Mouse (Mus musculus): ENCODE measurements around the gene Gins1. TPM values are rescaled to one million over a fixed set of nuclear protein-coding genes. Genes with fewer than 3 reads are reported as not detected.

Gene Gins1
- polyA plus RNA-seq, 1 experiment from 2014 or later = 80.7 TPM

DNA sequence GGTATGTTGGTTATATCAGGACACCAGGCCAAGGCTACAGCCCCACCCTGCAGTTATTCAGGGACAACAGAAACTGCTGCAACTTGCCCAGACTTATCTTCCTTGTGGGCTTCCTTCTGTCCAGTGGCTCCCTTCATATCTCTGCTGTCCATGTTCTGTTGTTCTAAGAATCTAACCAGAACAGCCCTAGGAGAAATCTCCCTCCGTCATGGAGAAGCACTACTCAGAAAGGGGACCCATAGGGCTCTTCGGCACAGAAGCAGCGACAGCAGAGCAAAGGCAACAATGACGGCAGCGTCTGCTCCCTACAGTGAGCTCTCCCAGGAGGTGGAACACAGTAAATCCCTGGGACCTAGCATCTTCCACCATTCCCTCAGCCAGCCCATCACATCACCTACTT, 71.7 kb downstream of the Gins1 start:
- 91% methylated on average over 5 of the region's 5 CpGs for WGBS
- DNase-seq (ENCODE audit: low spot score) (no peak), ATAC-seq (replicated peaks; ENCODE audit: low FRiP score) (no peak)
- Histone ChIP-seq H3K9ac (ENCODE audit: low read length) (no peak overlapping the region), H3K36me3 (ENCODE audit: control insufficient read depth, insufficient read depth, low read length) (no peaks in the 10 kb centered on the region; the same call in 1 of the 2 replicates), H3K27ac (ENCODE audit: low read depth, low read length) (no peak overlapping the region), H3K4me2 (ENCODE audit: low read depth, low read length, severe bottlenecking) (no peak overlapping the region), H3K9me3 (ENCODE audit: control insufficient read depth, low read length) (no peaks in the 10 kb centered on the region), H3K4me3 (ENCODE audit: low read depth, low read length) (no peak overlapping the region), H3K27me3 (ENCODE audit: control insufficient read depth, insufficient read depth, low read length) (no peaks in the 10 kb centered on the region), H3K4me1 (replicated peaks; ENCODE audit: control insufficient read depth, insufficient read depth, low read length) (no peaks in the 10 kb centered on the region)

DNA sequence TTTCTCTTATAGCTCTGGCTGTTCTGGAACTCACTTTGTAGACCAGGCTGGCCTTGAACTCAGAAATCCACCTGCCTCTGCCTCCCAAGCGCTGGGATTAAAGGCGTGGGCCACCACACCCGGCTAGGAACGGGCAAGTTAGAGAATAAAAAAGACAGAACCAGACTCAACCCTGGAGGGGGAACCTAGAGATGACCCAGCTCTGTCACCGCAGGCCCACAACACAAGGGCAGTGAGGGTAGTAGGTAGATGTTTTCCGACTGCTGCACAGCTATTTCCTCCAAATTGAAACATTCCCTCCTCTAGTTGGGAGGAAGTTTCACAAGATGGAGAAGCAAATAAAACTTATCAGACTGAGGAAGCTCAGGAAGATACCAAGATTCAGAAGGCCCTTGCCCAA, 72.5 kb downstream of the Gins1 start:
- DNase-seq (ENCODE audit: low spot score) (no peak), ATAC-seq (replicated peaks; ENCODE audit: low FRiP score) (no peak)
- no peaks in the 10 kb centered on the region for H3K27me3 ChIP-seq (ENCODE audit: control insufficient read depth, insufficient read depth, low read length)
- H3K27ac ChIP-seq (ENCODE audit: low read depth, low read length) = no peak overlapping the region
- no peaks in the 10 kb centered on the region for H3K4me1 ChIP-seq (replicated peaks; ENCODE audit: control insufficient read depth, insufficient read depth, low read length)
- WGBS = 92% methylated on average over 6 of the region's 6 CpGs
- no peak overlapping the region for H3K4me3 ChIP-seq (ENCODE audit: low read depth, low read length)
- H3K9ac ChIP-seq (ENCODE audit: low read length) = no peak overlapping the region
- no peaks in the 10 kb centered on the region; the same call in 1 of the 2 replicates for H3K36me3 ChIP-seq (ENCODE audit: control insufficient read depth, insufficient read depth, low read length)
- H3K9me3 ChIP-seq (ENCODE audit: control insufficient read depth, low read length) = no peaks in the 10 kb centered on the region
- no peak overlapping the region for H3K4me2 ChIP-seq (ENCODE audit: low read depth, low read length, severe bottlenecking)

DNA sequence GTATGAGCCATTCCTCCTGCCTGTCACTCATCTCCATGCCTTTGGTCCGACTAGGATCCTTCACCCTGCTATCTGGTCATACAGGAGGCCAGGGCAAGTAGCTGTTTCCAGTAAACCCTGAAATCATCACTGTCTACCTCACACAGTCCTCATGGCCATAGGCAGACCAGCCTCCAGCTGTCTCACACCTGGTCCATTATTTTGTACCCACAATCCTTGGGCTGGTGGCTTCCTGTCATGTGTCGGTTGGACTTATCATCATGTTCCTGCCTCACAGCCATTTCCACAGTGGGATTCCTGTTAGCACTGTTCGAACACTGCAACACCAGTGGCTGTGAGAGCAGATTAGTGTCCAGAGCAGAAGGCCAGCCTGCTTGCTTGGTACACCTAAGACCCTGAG, 73.6 kb downstream of the Gins1 start:
- Histone ChIP-seq H3K36me3 (ENCODE audit: control insufficient read depth, insufficient read depth, low read length) (no peaks in the 10 kb centered on the region; the same call in 1 of the 2 replicates), H3K27ac (ENCODE audit: low read depth, low read length) (no peak overlapping the region), H3K4me3 (ENCODE audit: low read depth, low read length) (no peak overlapping the region), H3K4me1 (replicated peaks; ENCODE audit: control insufficient read depth, insufficient read depth, low read length) (no peaks in the 10 kb centered on the region), H3K9me3 (ENCODE audit: control insufficient read depth, low read length) (no peaks in the 10 kb centered on the region), H3K9ac (ENCODE audit: low read length) (no peak overlapping the region), H3K27me3 (ENCODE audit: control insufficient read depth, insufficient read depth, low read length) (no peaks in the 10 kb centered on the region), H3K4me2 (ENCODE audit: low read depth, low read length, severe bottlenecking) (no peak overlapping the region)
- ATAC-seq (replicated peaks; ENCODE audit: low FRiP score) (no peak), DNase-seq (ENCODE audit: low spot score) (no peak)
- WGBS = 93% methylated on average over 3 of the region's 3 CpGs

DNA sequence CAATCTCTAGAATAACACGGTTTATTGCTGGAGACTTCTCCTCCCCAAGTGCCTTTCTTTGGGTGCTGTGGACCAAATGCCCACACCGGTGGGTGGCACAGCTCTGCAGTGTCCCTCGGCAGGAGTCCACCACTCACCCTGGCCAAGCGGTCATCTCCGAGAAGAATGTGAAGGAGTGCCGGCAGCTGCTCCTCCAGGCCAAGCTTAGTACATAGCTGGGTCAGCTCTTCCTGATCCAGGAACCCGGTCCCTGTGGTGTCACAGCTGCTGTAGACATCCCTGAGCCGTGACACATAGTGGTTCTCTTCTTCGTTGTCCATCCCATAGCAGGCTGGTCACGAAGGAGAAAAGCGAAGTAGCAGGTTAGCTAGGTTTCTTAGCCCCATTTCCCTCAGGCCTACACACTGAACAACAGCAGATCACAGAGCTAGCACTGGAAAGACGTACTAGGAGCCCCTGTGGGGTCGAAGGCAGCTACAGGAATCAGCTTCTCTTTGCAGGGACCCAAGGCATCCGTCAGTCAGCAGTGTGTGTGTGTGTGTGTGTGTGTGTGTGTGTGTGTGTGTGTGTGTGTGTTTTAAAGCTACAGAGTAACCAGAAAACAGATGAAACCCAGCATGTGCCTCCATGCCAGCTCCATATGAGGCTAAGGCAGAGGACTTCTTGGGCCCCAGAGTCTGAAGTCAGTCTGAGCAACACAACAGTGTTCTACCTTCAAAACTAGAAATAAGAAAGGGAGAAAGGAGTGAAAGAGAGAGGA, 74.8 kb downstream of the Gins1 start:
- DNase-seq (ENCODE audit: low spot score) (no peak), ATAC-seq (replicated peaks; ENCODE audit: low FRiP score) (no peak)
- Histone ChIP-seq H3K36me3 (ENCODE audit: control insufficient read depth, insufficient read depth, low read length) (no peaks in the 10 kb centered on the region; the same call in 1 of the 2 replicates), H3K4me2 (ENCODE audit: low read depth, low read length, severe bottlenecking) (no peak overlapping the region), H3K27me3 (ENCODE audit: control insufficient read depth, insufficient read depth, low read length) (no peaks in the 10 kb centered on the region), H3K4me3 (ENCODE audit: low read depth, low read length) (no peak overlapping the region), H3K4me1 (replicated peaks; ENCODE audit: control insufficient read depth, insufficient read depth, low read length) (no peaks in the 10 kb centered on the region), H3K9ac (ENCODE audit: low read length) (no peak overlapping the region), H3K27ac (ENCODE audit: low read depth, low read length) (no peak overlapping the region), H3K9me3 (ENCODE audit: control insufficient read depth, low read length) (no peaks in the 10 kb centered on the region)
- 87% methylated on average over 14 of the region's 14 CpGs for WGBS

Other genes starting within 250 kb of the Gins1 start
- gene Acss1, start 236.9 kb upstream of the Gins1 start, polyA plus RNA-seq (2014; fragmentation: Nextera tagmentation; extraction: Ambion mirVana) = 46.6 and 46.8 TPM in 2 replicates
- gene Vsx1, start 216.0 kb upstream of the Gins1 start, polyA plus RNA-seq (2014; fragmentation: Nextera tagmentation; extraction: Ambion mirVana) = 0.08 TPM in 1 of 2 replicates, not detected in the other
- gene Entpd6, start 156.4 kb upstream of the Gins1 start, polyA plus RNA-seq (2014; fragmentation: Nextera tagmentation; extraction: Ambion mirVana) = 27.0 and 28.8 TPM in 2 replicates
- 55.6 and 59.4 TPM in 2 replicates for gene Pygb, start 118.7 kb upstream of the Gins1 start, polyA plus RNA-seq (2014; fragmentation: Nextera tagmentation; extraction: Ambion mirVana)
- gene Abhd12, start 659 bp upstream of the Gins1 start, polyA plus RNA-seq (2014; fragmentation: Nextera tagmentation; extraction: Ambion mirVana) = 54.2 and 57.9 TPM in 2 replicates
- gene Ninl, start 134.0 kb downstream of the Gins1 start, polyA plus RNA-seq (2014; fragmentation: Nextera tagmentation; extraction: Ambion mirVana) = 26.7 and 28.7 TPM in 2 replicates
- 46.5 and 51.9 TPM in 2 replicates for gene Nanp, start 134.0 kb downstream of the Gins1 start, polyA plus RNA-seq (2014; fragmentation: Nextera tagmentation; extraction: Ambion mirVana)
- gene Gm14151, start 186.9 kb downstream of the Gins1 start, polyA plus RNA-seq (2014; fragmentation: Nextera tagmentation; extraction: Ambion mirVana) = not detected in 2 replicates
- not detected in 2 replicates for gene Gm14147, start 192.8 kb downstream of the Gins1 start, polyA plus RNA-seq (2014; fragmentation: Nextera tagmentation; extraction: Ambion mirVana)

Measured in forebrain, embryonic 11.5 days (tissue).